Comparison of ENCODE assay signal across 34 mouse cellular contexts in the genomic region with DNA sequence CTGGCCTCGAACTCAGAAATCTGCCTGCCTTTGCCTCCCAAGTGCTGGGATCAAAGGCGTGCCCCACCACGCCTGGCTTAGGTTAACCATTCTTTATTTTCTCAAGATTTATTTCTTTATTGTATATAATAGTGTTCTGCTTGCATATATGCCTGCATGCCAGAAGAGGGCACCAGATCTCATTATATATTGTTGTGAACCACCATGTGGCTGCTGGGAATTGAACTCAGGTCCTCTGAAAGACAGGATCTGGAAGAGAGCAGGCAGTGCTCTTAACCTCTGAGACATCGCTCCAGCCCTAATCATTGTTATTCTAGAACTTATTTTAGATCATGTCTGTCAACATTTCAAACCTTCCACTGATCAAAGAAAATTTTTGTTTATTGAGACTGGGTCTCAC. TPM values are rescaled to one million over a fixed set of nuclear protein-coding genes. Genes with fewer than 3 reads are reported as not detected.
DNase-seq lines count a peak whose midpoint lies in the region; ATAC-seq and TF ChIP-seq lines count a peak whose summit lies in the region.
"Had no signal": no experiment of that assay in that cellular context is flagged by ENCODE, and none has a peak within 500 bp of the region (broad histone marks: within the 10 kb centered on the region; RNA-seq: fewer than 3 reads in every experiment).

No protein-coding gene starts in this region.

- no peaks in the 10 kb centered on the region for H3K9me3 ChIP-seq in kidney, postnatal 0 days (replicated peaks; ENCODE audit: low read length)
- H3K9me3 ChIP-seq in kidney, embryonic 14.5 days (ENCODE audit: control insufficient read depth, low read length): no peaks in the 10 kb centered on the region
- no peaks in the 10 kb centered on the region for H3K9me3 ChIP-seq in midbrain, postnatal 0 days (ENCODE audit: low read length)
- no peaks in the 10 kb centered on the region; the same call in 1 of the 2 replicates for H3K9me3 ChIP-seq in midbrain, embryonic 10.5 days (replicated peaks)
- no peaks in the 10 kb centered on the region for H3K9me3 ChIP-seq in forebrain, embryonic 14.5 days (replicated peaks; ENCODE audit: control insufficient read depth, low read length)
- H3K9me3 ChIP-seq: forebrain, embryonic 13.5 days; heart, embryonic 13.5 days; hindbrain, embryonic 10.5 days; kidney, embryonic 15.5 days; limb, embryonic 12.5 days; neural tube, embryonic 15.5 days; stomach, embryonic 15.5 days had no signal

- no peak overlapping the region for H3K27ac ChIP-seq in kidney, postnatal 0 days
- H3K27ac ChIP-seq in kidney, embryonic 14.5 days (ENCODE audit: low read depth, low read length): no peak overlapping the region
- no peak overlapping the region for H3K27ac ChIP-seq in midbrain, postnatal 0 days (ENCODE audit: low read depth, low read length)
- H3K27ac ChIP-seq in midbrain, embryonic 10.5 days (replicated peaks): no peak overlapping the region
- H3K27ac ChIP-seq in forebrain, embryonic 14.5 days (ENCODE audit: low read depth, low read length): no peak overlapping the region
- H3K27ac ChIP-seq: forebrain, embryonic 13.5 days; kidney, embryonic 15.5 days; limb, embryonic 12.5 days; stomach, embryonic 15.5 days had no signal

- H3K36me3 ChIP-seq in kidney, postnatal 0 days (ENCODE audit: insufficient read depth, low read length): no peaks in the 10 kb centered on the region
- H3K36me3 ChIP-seq in kidney, embryonic 14.5 days (ENCODE audit: control insufficient read depth, insufficient read depth, low read length): no peaks in the 10 kb centered on the region
- no peaks in the 10 kb centered on the region for H3K36me3 ChIP-seq in midbrain, postnatal 0 days (ENCODE audit: insufficient read depth, low read length)
- peaks cover 2% of the 10 kb centered on the region for H3K36me3 ChIP-seq in midbrain, embryonic 10.5 days
- H3K36me3 ChIP-seq in forebrain, embryonic 14.5 days (ENCODE audit: control insufficient read depth, insufficient read depth, low read length): no peaks in the 10 kb centered on the region
- H3K36me3 ChIP-seq: kidney, embryonic 15.5 days; neural tube, embryonic 15.5 days; stomach, embryonic 15.5 days had no signal

- peaks cover 7% of the 10 kb centered on the region; the same call in 1 of the 2 replicates for H3K4me1 ChIP-seq in kidney, postnatal 0 days (replicated peaks; ENCODE audit: insufficient read depth, low read length)
- H3K4me1 ChIP-seq in kidney, embryonic 14.5 days (ENCODE audit: control insufficient read depth, insufficient read depth, low read length): peaks cover 9% of the 10 kb centered on the region
- peaks cover 6% of the 10 kb centered on the region; the same call in 1 of the 2 replicates for H3K4me1 ChIP-seq in midbrain, postnatal 0 days (ENCODE audit: insufficient read depth, low read length)
- peaks cover 23% of the 10 kb centered on the region for H3K4me1 ChIP-seq in midbrain, embryonic 10.5 days
- peaks cover 12% of the 10 kb centered on the region for H3K4me1 ChIP-seq in forebrain, embryonic 14.5 days (ENCODE audit: control insufficient read depth, insufficient read depth, low read length)

- H3K9ac ChIP-seq in kidney, postnatal 0 days (ENCODE audit: low read depth, low read length): no peak overlapping the region
- no peak overlapping the region for H3K9ac ChIP-seq in kidney, embryonic 14.5 days (ENCODE audit: low read depth, low read length)
- H3K9ac ChIP-seq in midbrain, postnatal 0 days (replicated peaks; ENCODE audit: low read length, poor library complexity, severe bottlenecking): no peak overlapping the region
- H3K9ac ChIP-seq in forebrain, embryonic 14.5 days (ENCODE audit: low read length): no peak overlapping the region
- H3K9ac ChIP-seq: forebrain, embryonic 13.5 days; limb, embryonic 12.5 days; stomach, embryonic 15.5 days had no signal

- no peak for ATAC-seq in CD4-positive, CD25-positive, alpha-beta regulatory T cell, adult 4 months
- no peak for ATAC-seq in kidney, postnatal 0 days (replicated peaks; ENCODE audit: low FRiP score, low read depth)
- ATAC-seq in kidney, embryonic 14.5 days (ENCODE audit: low FRiP score, low TSS enrichment): no peak
- no peak for ATAC-seq in midbrain, postnatal 0 days (ENCODE audit: low FRiP score)
- ATAC-seq in forebrain, embryonic 14.5 days: no peak

- 92% methylated on average over 4 of the region's 4 CpGs for WGBS in kidney, postnatal 0 days
- WGBS in kidney, embryonic 14.5 days: 93% methylated on average over 4 of the region's 4 CpGs
- WGBS in midbrain, postnatal 0 days: 97% methylated on average over 4 of the region's 4 CpGs
- WGBS in midbrain, embryonic 10.5 days: 94% methylated on average over 4 of the region's 4 CpGs
- WGBS in forebrain, embryonic 14.5 days: 96% methylated on average over 4 of the region's 4 CpGs

- H3K4me2 ChIP-seq in kidney, postnatal 0 days (ENCODE audit: low read length): no peak overlapping the region
- H3K4me2 ChIP-seq in kidney, embryonic 14.5 days (replicated peaks; ENCODE audit: low read depth, low read length): no peak overlapping the region
- H3K4me2 ChIP-seq in midbrain, postnatal 0 days (ENCODE audit: low read depth, low read length, poor library complexity, severe bottlenecking): no peak overlapping the region
- no peak overlapping the region for H3K4me2 ChIP-seq in forebrain, embryonic 14.5 days (ENCODE audit: low read length)

- H3K4me3 ChIP-seq in kidney, postnatal 0 days (replicated peaks; ENCODE audit: low read depth, low read length): no peak overlapping the region
- H3K4me3 ChIP-seq in kidney, embryonic 14.5 days (ENCODE audit: low read length): no peak overlapping the region
- no peak overlapping the region for H3K4me3 ChIP-seq in midbrain, postnatal 0 days (ENCODE audit: low read depth, low read length)
- no peak overlapping the region for H3K4me3 ChIP-seq in midbrain, embryonic 10.5 days
- H3K4me3 ChIP-seq in forebrain, embryonic 14.5 days (ENCODE audit: low read depth, low read length): no peak overlapping the region

- peak; percentile 36 for DNase-seq in CD4-positive, CD25-positive, alpha-beta regulatory T cell, adult 2 months (ENCODE audit: low read depth, low spot score)
- DNase-seq in kidney, postnatal 0 days (ENCODE audit: low spot score): no peak
- no peak for DNase-seq in midbrain, postnatal 0 days (ENCODE audit: low spot score)
- DNase-seq in midbrain, embryonic 10.5 days (ENCODE audit: low spot score): no peak
- DNase-seq in forebrain, embryonic 14.5 days (ENCODE audit: low spot score): no peak
- DNase-seq in adrenal gland, postnatal 25 days: no peak
- DNase-seq: adrenal gland, adult 8-10 months; cerebellum, adult 8-10 months; cerebellum, postnatal 36 days; heart, postnatal 14 days; kidney, adult 11 months; kidney, postnatal 36 days; layer of hippocampus, postnatal 36 days; liver, postnatal 0 days; lung, postnatal 10 days; midbrain, embryonic 14.5 days; retina, postnatal 1 day; right cerebral cortex, postnatal 14 days; thymus, postnatal 36 days had no signal

- TF ChIP-seq CTCF in kidney, postnatal 0 days (IDR thresholded peaks at IDR 0.05; ENCODE audit: low read depth): peak; percentile 30
- TF ChIP-seq CTCF in midbrain, postnatal 0 days (IDR thresholded peaks at IDR 0.05): peak; percentile 46

- H3K27me3 ChIP-seq in kidney, postnatal 0 days (ENCODE audit: insufficient read depth, low read length): no peaks in the 10 kb centered on the region
- no peaks in the 10 kb centered on the region for H3K27me3 ChIP-seq in kidney, embryonic 14.5 days (ENCODE audit: control insufficient read depth, insufficient read depth, low read length)
- no peaks in the 10 kb centered on the region for H3K27me3 ChIP-seq in midbrain, postnatal 0 days (ENCODE audit: insufficient read depth, low read length)
- H3K27me3 ChIP-seq in midbrain, embryonic 10.5 days (ENCODE audit: low read depth, poor library complexity, severe bottlenecking): no peaks in the 10 kb centered on the region
- H3K27me3 ChIP-seq in forebrain, embryonic 14.5 days (replicated peaks; ENCODE audit: control insufficient read depth, insufficient read depth, low read length): no peaks in the 10 kb centered on the region
- H3K27me3 ChIP-seq: forebrain, embryonic 13.5 days; heart, embryonic 13.5 days; kidney, embryonic 15.5 days; limb, embryonic 12.5 days; neural tube, embryonic 15.5 days; stomach, embryonic 15.5 days had no signal

RNA-seq across cellular contexts. Expression of gene Slc44a2, which starts 1.0 kb away (rescaled TPM):
- polyA plus RNA-seq in CD4-positive, CD25-positive, alpha-beta regulatory T cell, adult 4 months (2017; shearing (Covaris generic)): 100 to 1,000 TPM; 242 to 364 TPM
- 76.5 and 80.5 TPM in 2 replicates for polyA plus RNA-seq in kidney, postnatal 0 days (2015; fragmentation: Nextera tagmentation; extraction: Ambion mirVana)
- 46.2 and 80.5 TPM in 2 replicates for polyA plus RNA-seq in kidney, embryonic 14.5 days (2014; fragmentation: Nextera tagmentation; extraction: Ambion mirVana)
- total RNA-seq in midbrain, postnatal 0 days (2014; rRNA removed): 58.5 and 70.7 TPM in 2 replicates
- 47.1 and 52.0 TPM in 2 replicates for polyA plus RNA-seq in midbrain, postnatal 0 days (2015; fragmentation: Nextera tagmentation; extraction: Ambion mirVana)
- polyA plus RNA-seq in midbrain, embryonic 10.5 days (2016; fragmentation: Nextera tagmentation; extraction: Ambion mirVana): 65.8 and 72.2 TPM in 2 replicates
- 52.0 and 61.0 TPM in 2 replicates for polyA plus RNA-seq in forebrain, embryonic 14.5 days (2014; fragmentation: Nextera tagmentation; extraction: Ambion mirVana)
- total RNA-seq in adrenal gland, postnatal 25 days (2021): 31.8 and 46.3 TPM in 2 replicates

RNA-seq across cellular contexts. Expression of gene Ap1m2, which starts 7.4 kb away (rescaled TPM):
- 1 to 10 TPM; 2.4 to 2.9 TPM for polyA plus RNA-seq in CD4-positive, CD25-positive, alpha-beta regulatory T cell, adult 4 months (2017; shearing (Covaris generic))
- polyA plus RNA-seq in kidney, postnatal 0 days (2015; fragmentation: Nextera tagmentation; extraction: Ambion mirVana): 57.3 and 63.0 TPM in 2 replicates
- 33.7 and 36.0 TPM in 2 replicates for polyA plus RNA-seq in kidney, embryonic 14.5 days (2014; fragmentation: Nextera tagmentation; extraction: Ambion mirVana)
- total RNA-seq in midbrain, postnatal 0 days (2014; rRNA removed): 3.9 and 4.7 TPM in 2 replicates
- polyA plus RNA-seq in midbrain, postnatal 0 days (2015; fragmentation: Nextera tagmentation; extraction: Ambion mirVana): 3.1 TPM in 2 replicates
- 1.1 and 2.9 TPM in 2 replicates for polyA plus RNA-seq in midbrain, embryonic 10.5 days (2016; fragmentation: Nextera tagmentation; extraction: Ambion mirVana)
- 0.91 and 1.4 TPM in 2 replicates for polyA plus RNA-seq in forebrain, embryonic 14.5 days (2014; fragmentation: Nextera tagmentation; extraction: Ambion mirVana)
- not detected in 2 replicates for total RNA-seq in adrenal gland, postnatal 25 days (2021)
- total RNA-seq: gastrocnemius, adult 18-20 months; gastrocnemius, postnatal 4 days; heart, adult 8-10 months; megakaryocyte-erythroid progenitor cell, adult 5-6 weeks had no signal
- polyA plus RNA-seq: C2C12, macrophage had no signal

RNA-seq across cellular contexts. Expression of gene Cdkn2d, which starts 28.3 kb away (rescaled TPM):
- 100 to 1,000 TPM; 124 to 126 TPM for polyA plus RNA-seq in CD4-positive, CD25-positive, alpha-beta regulatory T cell, adult 4 months (2017; shearing (Covaris generic))
- polyA plus RNA-seq in kidney, postnatal 0 days (2015; fragmentation: Nextera tagmentation; extraction: Ambion mirVana): 31.4 and 37.8 TPM in 2 replicates
- polyA plus RNA-seq in kidney, embryonic 14.5 days (2014; fragmentation: Nextera tagmentation; extraction: Ambion mirVana): 45.3 and 56.2 TPM in 2 replicates
- 93.4 and 126 TPM in 2 replicates for total RNA-seq in midbrain, postnatal 0 days (2014; rRNA removed)
- polyA plus RNA-seq in midbrain, postnatal 0 days (2015; fragmentation: Nextera tagmentation; extraction: Ambion mirVana): 141 and 146 TPM in 2 replicates
- 51.4 and 61.3 TPM in 2 replicates for polyA plus RNA-seq in midbrain, embryonic 10.5 days (2016; fragmentation: Nextera tagmentation; extraction: Ambion mirVana)
- 101 and 107 TPM in 2 replicates for polyA plus RNA-seq in forebrain, embryonic 14.5 days (2014; fragmentation: Nextera tagmentation; extraction: Ambion mirVana)
- total RNA-seq in adrenal gland, postnatal 25 days (2021): 13.5 and 19.9 TPM in 2 replicates

RNA-seq across cellular contexts. Expression of gene Kri1, which starts 31.7 kb away (rescaled TPM):
- polyA plus RNA-seq in CD4-positive, CD25-positive, alpha-beta regulatory T cell, adult 4 months (2017; shearing (Covaris generic)): 10 to 100 TPM; 25.2 to 45.3 TPM
- polyA plus RNA-seq in kidney, postnatal 0 days (2015; fragmentation: Nextera tagmentation; extraction: Ambion mirVana): 8.7 and 10.6 TPM in 2 replicates
- 15.3 and 18.6 TPM in 2 replicates for polyA plus RNA-seq in kidney, embryonic 14.5 days (2014; fragmentation: Nextera tagmentation; extraction: Ambion mirVana)
- 21.9 and 25.9 TPM in 2 replicates for total RNA-seq in midbrain, postnatal 0 days (2014; rRNA removed)
- polyA plus RNA-seq in midbrain, postnatal 0 days (2015; fragmentation: Nextera tagmentation; extraction: Ambion mirVana): 11.7 and 13.0 TPM in 2 replicates
- polyA plus RNA-seq in midbrain, embryonic 10.5 days (2016; fragmentation: Nextera tagmentation; extraction: Ambion mirVana): 16.2 and 21.0 TPM in 2 replicates
- polyA plus RNA-seq in forebrain, embryonic 14.5 days (2014; fragmentation: Nextera tagmentation; extraction: Ambion mirVana): 9.8 and 14.6 TPM in 2 replicates
- 34.7 and 48.1 TPM in 2 replicates for total RNA-seq in adrenal gland, postnatal 25 days (2021)

RNA-seq across cellular contexts. Expression of gene Ilf3, which starts 48.2 kb away (rescaled TPM):
- polyA plus RNA-seq in CD4-positive, CD25-positive, alpha-beta regulatory T cell, adult 4 months (2017; shearing (Covaris generic)): 100 to 1,000 TPM; 127 to 203 TPM
- polyA plus RNA-seq in kidney, postnatal 0 days (2015; fragmentation: Nextera tagmentation; extraction: Ambion mirVana): 113 and 125 TPM in 2 replicates
- polyA plus RNA-seq in kidney, embryonic 14.5 days (2014; fragmentation: Nextera tagmentation; extraction: Ambion mirVana): 122 and 235 TPM in 2 replicates
- total RNA-seq in midbrain, postnatal 0 days (2014; rRNA removed): 105 and 114 TPM in 2 replicates
- polyA plus RNA-seq in midbrain, postnatal 0 days (2015; fragmentation: Nextera tagmentation; extraction: Ambion mirVana): 198 and 201 TPM in 2 replicates
- 295 and 321 TPM in 2 replicates for polyA plus RNA-seq in midbrain, embryonic 10.5 days (2016; fragmentation: Nextera tagmentation; extraction: Ambion mirVana)
- 248 and 249 TPM in 2 replicates for polyA plus RNA-seq in forebrain, embryonic 14.5 days (2014; fragmentation: Nextera tagmentation; extraction: Ambion mirVana)
- total RNA-seq in adrenal gland, postnatal 25 days (2021): 68.9 and 69.5 TPM in 2 replicates
